In genomic region chr13:83607883-83608581, GRCm38 (mm10) we compare ENCODE assay signal across 10 mouse cellular contexts.
A peak's percentile ranks its signal among the peaks of the same experiment; 100 is the strongest.
DNase-seq lines count a peak whose midpoint lies in the region; ATAC-seq and TF ChIP-seq lines count a peak whose summit lies in the region.
"Had no signal": no experiment of that assay in that cellular context is flagged by ENCODE, and none has a peak within 500 bp of the region (broad histone marks: within the 10 kb centered on the region; RNA-seq: fewer than 3 reads in every experiment).

No protein-coding gene starts in this region.

- no peaks in the 10 kb centered on the region for H3K79me2 ChIP-seq in myocyte (ENCODE audit: control insufficient read depth, insufficient read depth)

- H3K4me1 ChIP-seq in kidney, embryonic 16.5 days (ENCODE audit: insufficient read depth, low read length), result peaks cover 16% of the 10 kb centered on the region
- no peaks in the 10 kb centered on the region; the same call in 1 of the 2 replicates for H3K4me1 ChIP-seq in bone marrow, adult 2 months (ENCODE audit: control insufficient read depth, insufficient read depth, low read length)
- H3K4me1 ChIP-seq in heart, embryonic 14.5 days (ENCODE audit: control insufficient read depth in 2 of 2, insufficient read depth in 2 of 2, low read length in 2 of 2), result peaks cover 6 to 46% of the 10 kb centered on the region in 2 experiments

- H3ac ChIP-seq in myocyte (ENCODE audit: control insufficient read depth, insufficient read length), result no peak overlapping the region

- no peaks in the 10 kb centered on the region for H3K36me3 ChIP-seq in kidney, embryonic 16.5 days (ENCODE audit: insufficient read depth, low read length)
- 0 out of 2 replicates have a peak, but pooled peaks cover 3% of the 10 kb centered on the region for H3K36me3 ChIP-seq in heart, embryonic 14.5 days (ENCODE audit: control insufficient read depth, insufficient read depth, low read length)
- no peaks in the 10 kb centered on the region for H3K36me3 ChIP-seq in myocyte (ENCODE audit: control insufficient read depth, insufficient read depth)

- no peaks in the 10 kb centered on the region for H3K27me3 ChIP-seq in kidney, embryonic 16.5 days (ENCODE audit: insufficient read depth, low read length)
- H3K27me3 ChIP-seq in heart, embryonic 14.5 days (ENCODE audit: control insufficient read depth, insufficient read depth, low read length), result no peaks in the 10 kb centered on the region
- H3K27me3 ChIP-seq in myocyte (ENCODE audit: control insufficient read depth, insufficient read depth, insufficient read length), result no peaks in the 10 kb centered on the region

- 0 out of 2 replicates have a peak, but pooled peaks have one; percentile 54 for ATAC-seq in kidney, embryonic 16.5 days (ENCODE audit: low FRiP score, low TSS enrichment)
- no peak for ATAC-seq in heart, embryonic 14.5 days (ENCODE audit: insufficient number of reproducible peaks, insufficient read depth, low FRiP score, low read depth)
- ATAC-seq in frontal cortex, adult (ENCODE audit: low TSS enrichment), result no peak

- no peak for DNase-seq in kidney, adult 18-20 months
- no peak for DNase-seq in cerebellum, adult 9-11 months
- no peak for DNase-seq in frontal cortex, postnatal 25 days (ENCODE audit: low spot score in 2 of 2)
- DNase-seq: adrenal gland, postnatal 36 days; right cerebral cortex, postnatal 14 days had no signal

- H3K27ac ChIP-seq in kidney, embryonic 16.5 days (ENCODE audit: low read length), result no peak overlapping the region
- H3K27ac ChIP-seq in bone marrow, adult 2 months (ENCODE audit: control insufficient read depth, insufficient read depth, low read depth, low read length, poor library complexity), result peak overlapping the region; percentile 65; the same call in 1 of the 2 replicates
- H3K27ac ChIP-seq in heart, embryonic 14.5 days (replicated peaks in 1 of 2; ENCODE audit: control insufficient read depth in 1 of 2, insufficient read depth in 1 of 2, low read depth in 2 of 2, low read length in 2 of 2), result peak overlapping the region in 1 of 2 experiments; percentile 53; a peak in 2 of 4 replicates

- TF ChIP-seq CTCF in bone marrow, adult 2 months (IDR thresholded peaks at IDR 0.05; ENCODE audit: control insufficient read depth, insufficient read depth, low read length), result no peak

- H3K4me3 ChIP-seq in kidney, embryonic 16.5 days (ENCODE audit: low read length), result no peak overlapping the region
- no peak overlapping the region for H3K4me3 ChIP-seq in bone marrow, adult 2 months (replicated peaks; ENCODE audit: control insufficient read depth, low read depth, low read length)
- no peak overlapping the region for H3K4me3 ChIP-seq in heart, embryonic 14.5 days (ENCODE audit: control insufficient read depth in 1 of 2, insufficient read depth in 1 of 2, low read depth in 1 of 2, low read length in 2 of 2)
- no peak overlapping the region for H3K4me3 ChIP-seq in myocyte

- no peak overlapping the region for H3K4me2 ChIP-seq in kidney, embryonic 16.5 days (replicated peaks; ENCODE audit: low read depth, low read length)
- peak overlapping the region; percentile 14; the same call in 1 of the 2 replicates for H3K4me2 ChIP-seq in heart, embryonic 14.5 days (ENCODE audit: low read length)
- H3K4me2 ChIP-seq in myocyte (ENCODE audit: low read depth), result peak overlapping the region; percentile 2

- no peaks in the 10 kb centered on the region for H3K9me3 ChIP-seq in kidney, embryonic 16.5 days (ENCODE audit: low read length)
- H3K9me3 ChIP-seq in heart, embryonic 14.5 days (ENCODE audit: control insufficient read depth, low read length), result no peaks in the 10 kb centered on the region

- H3K9ac ChIP-seq in kidney, embryonic 16.5 days (replicated peaks; ENCODE audit: low read length), result no peak overlapping the region
- H3K9ac ChIP-seq in heart, embryonic 14.5 days (ENCODE audit: low read length), result no peak overlapping the region

- 32% methylated on average over 4 of the region's 4 CpGs for WGBS in kidney, embryonic 16.5 days
- 40% methylated on average over 4 of the region's 4 CpGs for WGBS in bone marrow, adult 2 months
- WGBS in heart, embryonic 14.5 days, result 22% methylated on average over 4 of the region's 4 CpGs

- TF ChIP-seq POLR2A in bone marrow, adult 2 months (IDR thresholded peaks at IDR 0.05; ENCODE audit: borderline replicate concordance, control insufficient read depth, low read depth, low read length), result no peak
- no peak for TF ChIP-seq POLR2A in myocyte (IDR thresholded peaks at IDR 0.05; ENCODE audit: insufficient read length, low read depth)

TF ChIP-seq in myocyte, 11 proteins besides CTCF, POLR2A, EP300 and RAD21:
- TF ChIP-seq TCF12 (IDR thresholded peaks at IDR 0.05; ENCODE audit: insufficient read depth, poor library complexity, severe bottlenecking) (no peak), CEBPB (IDR thresholded peaks at IDR 0.05; ENCODE audit: insufficient read depth, poor library complexity, severe bottlenecking) (no peak), TCF3 (IDR thresholded peaks at IDR 0.05; ENCODE audit: insufficient read length, low read depth) (no peak), MAX (IDR thresholded peaks at IDR 0.05; ENCODE audit: low read depth) (no peak), SRF (IDR thresholded peaks at IDR 0.05; ENCODE audit: control insufficient read depth, insufficient read length, low read depth) (no peak), MYOD1 (IDR thresholded peaks at IDR 0.05; ENCODE audit: control insufficient read depth in 1 of 3, insufficient read length in 2 of 3, low read depth in 2 of 3) (peak in 1 of 3 experiments; percentile 41)
